Mouse (Mus musculus) left cerebral cortex, adult 9 months (tissue): ENCODE data around the gene Necab2.

Source experiments
- DNase-seq, 2 experiments: peaks; one replicate each; pipeline ENCODE4 v3.0.0; 2022; ENCODE audit warnings: low spot score in 2 of 2

The Necab2 gene

GRCm38 (mm10) chr8:119446211-119446989 lies at the start of gene Necab2:
Gene Necab2, plus strand, starts transcription at chr8:119446719.
- DNase-seq: peak; percentile 62 to 90

GRCm38 (mm10) chr8:119398558-119398957 lies 48.0 kb upstream of the Necab2 start:
- DNase-seq: no peak

GRCm38 (mm10) chr8:119399255-119399654 lies 47.3 kb upstream of the Necab2 start:
- DNase-seq: no peak

- no peak for DNase-seq
Observed at GRCm38 (mm10) chr8:119400122-119400671, 46.3 kb upstream of the Necab2 start.

- no peak for DNase-seq
Observed at GRCm38 (mm10) chr8:119400904-119401303, 45.6 kb upstream of the Necab2 start.

GRCm38 (mm10) chr8:119403912-119404311 lies 42.6 kb upstream of the Necab2 start:
- DNase-seq: no peak

GRCm38 (mm10) chr8:119404648-119405047 lies 41.9 kb upstream of the Necab2 start:
- no peak for DNase-seq

- no peak for DNase-seq
Observed at GRCm38 (mm10) chr8:119408311-119408710, 38.2 kb upstream of the Necab2 start.

- DNase-seq: no peak
Observed at GRCm38 (mm10) chr8:119412037-119412734, 34.3 kb upstream of the Necab2 start.

GRCm38 (mm10) chr8:119412735-119413498 lies 33.6 kb upstream of the Necab2 start:
- peak in 1 of 2 experiments; percentile 83 for DNase-seq

- no peak for DNase-seq
Observed at GRCm38 (mm10) chr8:119413605-119414004, 32.9 kb upstream of the Necab2 start.

GRCm38 (mm10) chr8:119420318-119420717 lies 26.2 kb upstream of the Necab2 start:
- DNase-seq: no peak

- DNase-seq: no peak
Observed at GRCm38 (mm10) chr8:119421603-119422122, 24.9 kb upstream of the Necab2 start.

GRCm38 (mm10) chr8:119422123-119422711 lies 24.3 kb upstream of the Necab2 start:
- DNase-seq: no peak

GRCm38 (mm10) chr8:119423631-119424141 lies 22.8 kb upstream of the Necab2 start:
- DNase-seq: no peak

GRCm38 (mm10) chr8:119424199-119424733 lies 22.3 kb upstream of the Necab2 start:
- no peak for DNase-seq

GRCm38 (mm10) chr8:119424740-119425139 lies 21.8 kb upstream of the Necab2 start:
- no peak for DNase-seq

- DNase-seq: no peak
Observed at GRCm38 (mm10) chr8:119425533-119425932, 21.0 kb upstream of the Necab2 start.

- DNase-seq: no peak
Observed at GRCm38 (mm10) chr8:119426069-119426735, 20.3 kb upstream of the Necab2 start.

GRCm38 (mm10) chr8:119427634-119428349 lies 18.7 kb upstream of the Necab2 start:
- no peak for DNase-seq
